Mouse (Mus musculus) CH12.LX (cell line): Measurements from ENCODE around the gene Washc2. TPM values are rescaled to one million over a fixed set of nuclear protein-coding genes. Genes with fewer than 3 reads are reported as not detected.

Experiments used
- DNase-seq: peaks from one replicate; pipeline ENCODE4 v3.0.0-alpha.2; 2013; ENCODE audit errors: extremely low read depth
- H3K27ac ChIP-seq: 2 replicates; pipeline ENCODE4 v1.5.1; 2012; ENCODE audit warnings: low read depth, mild to moderate bottlenecking, control low read depth, moderate library complexity; ENCODE audit not compliant: insufficient read depth
- H3K27me3 ChIP-seq: replicated peaks from 2 replicates; pipeline ENCODE3; 2012; ENCODE audit warnings: inconsistent platforms
- H3K36me3 ChIP-seq, 2 experiments: replicated peaks in 1 of 2; 2 replicates each; pipeline versions ENCODE3 to v1.6.1; 2012; ENCODE audit warnings: inconsistent platforms in 1 of 2, low read length in 1 of 2, mild to moderate bottlenecking in 1 of 2, mixed read lengths in 1 of 2, moderate library complexity in 1 of 2; ENCODE audit not compliant: control insufficient read depth in 1 of 2, insufficient read depth in 1 of 2
- H3K4me1 ChIP-seq, 2 experiments: 2 replicates each; pipeline ENCODE4 v1.6.1; 2012; ENCODE audit warnings: inconsistent platforms in 1 of 2, moderate library complexity in 1 of 2; ENCODE audit not compliant: insufficient read depth in 2 of 2, control insufficient read depth in 1 of 2
- H3K4me2 ChIP-seq: 2 replicates; pipeline ENCODE4 v1.6.1; 2012; ENCODE audit warnings: low read depth, mild to moderate bottlenecking, control low read depth; ENCODE audit not compliant: poor library complexity, insufficient read depth, severe bottlenecking
- H3K4me3 ChIP-seq, 3 experiments: fragments of 150-350 bp in 1 of 3; sonication (generic) in 1 of 3; replicated peaks in 1 of 3; 2 replicates each; pipeline versions ENCODE3 to v1.5.1; 2011 to 2012; ENCODE audit warnings: low read depth in 2 of 3, low read length in 2 of 3, mild to moderate bottlenecking in 2 of 3, moderate library complexity in 2 of 3, control low read depth in 1 of 3, improper control_type of control experiment in 1 of 3, inconsistent platforms in 1 of 3, mixed read lengths in 1 of 3; ENCODE audit not compliant: poor library complexity in 1 of 3
- H3K79me2 ChIP-seq: replicated peaks from 2 replicates; pipeline ENCODE4 v1.6.1; 2012; ENCODE audit warnings: mild to moderate bottlenecking, moderate library complexity; ENCODE audit not compliant: control insufficient read depth, poor library complexity, insufficient read depth, severe bottlenecking; ENCODE audit errors: extremely low read depth
- H3K9ac ChIP-seq: 2 replicates; pipeline ENCODE4 v1.6.1; 2012; ENCODE audit warnings: low read depth, mild to moderate bottlenecking, control low read depth, moderate library complexity; ENCODE audit not compliant: insufficient read depth
- H3K9me3 ChIP-seq: replicated peaks from 2 replicates; pipeline ENCODE3; 2012; ENCODE audit warnings: low read length, inconsistent platforms, mixed read lengths
- BHLHE40 ChIP-seq: IDR thresholded peaks from 2 replicates; pipeline ENCODE4 v1.6.1; 2011; ENCODE audit warnings: mild to moderate bottlenecking, low read depth, low read length, improper control_type of control experiment
- CHD1 ChIP-seq: IDR thresholded peaks from 2 replicates; pipeline ENCODE4 v1.6.1; 2012; ENCODE audit warnings: low read depth, low read length, improper control_type of control experiment, inconsistent platforms
- CHD2 ChIP-seq: IDR thresholded peaks from 2 replicates; pipeline ENCODE4 v1.6.1; 2011; ENCODE audit warnings: low read length, improper control_type of control experiment
- CTCF ChIP-seq, 2 experiments: IDR thresholded peaks in 1 of 2; conservative IDR thresholded peaks in 1 of 2; 2 replicates each; pipeline ENCODE4 v1.5.1; 2011 to 2012; ENCODE audit warnings: low read depth in 2 of 2, low read length in 2 of 2, improper control_type of control experiment in 1 of 2, inconsistent platforms in 1 of 2, mild to moderate bottlenecking in 1 of 2, moderate library complexity in 1 of 2
- E2F4 ChIP-seq: IDR thresholded peaks from 2 replicates; pipeline ENCODE4 v1.6.1; 2011; ENCODE audit warnings: low read depth, low read length, improper control_type of control experiment; ENCODE audit not compliant: insufficient replicate concordance
- ELF1 ChIP-seq: IDR thresholded peaks from 2 replicates; pipeline ENCODE4 v1.6.1; 2014; ENCODE audit warnings: low read depth, mild to moderate bottlenecking, inconsistent platforms, low read length, improper control_type of control experiment
- EP300 ChIP-seq: IDR thresholded peaks from 2 replicates; pipeline ENCODE4 v1.6.1; 2011; ENCODE audit warnings: low read length, improper control_type of control experiment
- ETS1 ChIP-seq: conservative IDR thresholded peaks from 2 replicates; pipeline ENCODE4 v1.6.1; 2012; ENCODE audit warnings: low read depth, mild to moderate bottlenecking, inconsistent platforms, low read length, improper control_type of control experiment, moderate library complexity
- GABPA ChIP-seq: IDR thresholded peaks from 2 replicates; pipeline ENCODE4 v1.6.1; 2012; ENCODE audit warnings: low read depth, low read length, improper control_type of control experiment, inconsistent platforms; ENCODE audit not compliant: insufficient replicate concordance
- HCFC1 ChIP-seq: IDR thresholded peaks from 2 replicates; pipeline ENCODE4 v1.6.1; 2012; ENCODE audit warnings: low read depth, mild to moderate bottlenecking, inconsistent platforms, low read length, improper control_type of control experiment
- IRF4 ChIP-seq: IDR thresholded peaks from 2 replicates; pipeline ENCODE4 v1.6.1; 2014; ENCODE audit warnings: low read depth, mild to moderate bottlenecking, inconsistent platforms, low read length, improper control_type of control experiment
- JUN ChIP-seq: IDR thresholded peaks from 2 replicates; pipeline ENCODE4 v1.6.1; 2011; ENCODE audit warnings: low read depth, mild to moderate bottlenecking, low read length, improper control_type of control experiment, moderate library complexity; ENCODE audit not compliant: insufficient read depth
- JUND ChIP-seq: conservative IDR thresholded peaks from 2 replicates; pipeline ENCODE4 v1.6.1; 2011; ENCODE audit warnings: low read depth, low read length, improper control_type of control experiment
- KAT2A ChIP-seq: IDR thresholded peaks from 2 replicates; pipeline ENCODE4 v1.6.1; 2012; ENCODE audit warnings: low read length, improper control_type of control experiment, inconsistent platforms; ENCODE audit not compliant: insufficient replicate concordance
- MAFK ChIP-seq: IDR thresholded peaks from 2 replicates; pipeline ENCODE4 v1.6.1; 2011; ENCODE audit warnings: low read length, improper control_type of control experiment; ENCODE audit not compliant: insufficient replicate concordance
- MAX ChIP-seq: IDR thresholded peaks from 2 replicates; pipeline ENCODE4 v1.6.1; 2011; ENCODE audit warnings: low read length, improper control_type of control experiment
- MAZ ChIP-seq: IDR thresholded peaks from 2 replicates; pipeline ENCODE4 v1.6.1; 2012; ENCODE audit warnings: low read depth, mild to moderate bottlenecking, inconsistent platforms, low read length, improper control_type of control experiment, moderate library complexity
- MEF2A ChIP-seq: IDR thresholded peaks from 2 replicates; pipeline ENCODE4 v1.6.1; 2014; ENCODE audit warnings: low read depth, mild to moderate bottlenecking, inconsistent platforms, low read length, improper control_type of control experiment, borderline replicate concordance
- MXI1 ChIP-seq: IDR thresholded peaks from 2 replicates; pipeline ENCODE4 v1.6.1; 2011; ENCODE audit warnings: mild to moderate bottlenecking, low read depth, low read length, improper control_type of control experiment
- MYC ChIP-seq: IDR thresholded peaks from 2 replicates; pipeline ENCODE4 v1.6.1; 2011; ENCODE audit warnings: low read depth, mild to moderate bottlenecking, improper control_type of control experiment, low read length
- NELFE ChIP-seq: IDR thresholded peaks from 2 replicates; pipeline ENCODE4 v1.6.1; 2011; ENCODE audit warnings: low read depth, low read length, improper control_type of control experiment
- NRF1 ChIP-seq: IDR thresholded peaks from 2 replicates; pipeline ENCODE4 v1.6.1; 2014; ENCODE audit warnings: low read depth, mild to moderate bottlenecking, inconsistent platforms, low read length, improper control_type of control experiment, moderate library complexity
- PAX5 ChIP-seq: IDR thresholded peaks from 2 replicates; pipeline ENCODE4 v1.6.1; 2012; ENCODE audit warnings: low read length, inconsistent platforms, mixed read lengths
- POLR2A ChIP-seq: IDR thresholded peaks from 2 replicates; pipeline ENCODE4 v1.6.1; 2011; ENCODE audit warnings: low read depth, mild to moderate bottlenecking, improper control_type of control experiment, low read length
- POLR2AphosphoS2 ChIP-seq: IDR thresholded peaks from 2 replicates; pipeline ENCODE4 v1.6.1; 2011; ENCODE audit warnings: low read depth, low read length, improper control_type of control experiment
- RAD21 ChIP-seq: IDR thresholded peaks from 2 replicates; pipeline ENCODE4 v1.6.1; 2011; ENCODE audit warnings: low read depth, mild to moderate bottlenecking, low read length, improper control_type of control experiment, moderate library complexity
- RCOR1 ChIP-seq: conservative IDR thresholded peaks from 2 replicates; pipeline ENCODE4 v1.6.1; 2012; ENCODE audit warnings: low read depth, mild to moderate bottlenecking, inconsistent platforms, low read length, improper control_type of control experiment
- SIN3A ChIP-seq: IDR thresholded peaks from 2 replicates; pipeline ENCODE4 v1.6.1; 2012; ENCODE audit warnings: low read length, improper control_type of control experiment, inconsistent platforms
- SMC3 ChIP-seq: IDR thresholded peaks from 2 replicates; pipeline ENCODE4 v1.6.1; 2011; ENCODE audit warnings: low read depth, low read length, improper control_type of control experiment
- TBP ChIP-seq: conservative IDR thresholded peaks from 2 replicates; pipeline ENCODE4 v1.6.1; 2011; ENCODE audit warnings: low read depth, low read length, improper control_type of control experiment
- TCF12 ChIP-seq: IDR thresholded peaks from 2 replicates; pipeline ENCODE4 v1.6.1; 2014; ENCODE audit warnings: low read depth, mild to moderate bottlenecking, inconsistent platforms, low read length, improper control_type of control experiment
- UBTF ChIP-seq: IDR thresholded peaks from 2 replicates; pipeline ENCODE4 v1.6.1; 2012; ENCODE audit warnings: low read depth, mild to moderate bottlenecking, inconsistent platforms, low read length, improper control_type of control experiment, moderate library complexity
- USF1 ChIP-seq: IDR thresholded peaks from 2 replicates; pipeline ENCODE4 v1.6.1; 2014; ENCODE audit warnings: low read depth, mild to moderate bottlenecking, inconsistent platforms, low read length, improper control_type of control experiment
- USF2 ChIP-seq: conservative IDR thresholded peaks from 2 replicates; pipeline ENCODE4 v1.6.1; 2011; ENCODE audit warnings: low read depth, low read length, improper control_type of control experiment
- ZC3H11A ChIP-seq: IDR thresholded peaks from 2 replicates; pipeline ENCODE4 v1.6.1; 2012; ENCODE audit warnings: low read depth, mild to moderate bottlenecking, inconsistent platforms, low read length, improper control_type of control experiment
- ZKSCAN1 ChIP-seq: IDR thresholded peaks from 2 replicates; pipeline ENCODE4 v1.6.1; 2012; ENCODE audit warnings: low read depth, inconsistent platforms, low read length, improper control_type of control experiment, borderline replicate concordance
- ZMIZ1 ChIP-seq: IDR thresholded peaks from 2 replicates; pipeline ENCODE4 v1.6.1; 2012; ENCODE audit warnings: low read depth, mild to moderate bottlenecking, inconsistent platforms, low read length, improper control_type of control experiment
- dilution Hi-C: fragments of 300-500 bp; cut with MboI; formaldehyde crosslinking; loops from 2 replicates; pipeline ENCODE4 v1.14.3; 2020; ENCODE audit warnings: low sequenced_read_pairs; ENCODE audit not compliant: extremely low pct_unique_long_range_greater_than_20kb, extremely low pct_ligation_motif_present
- in situ Hi-C: fragments of 300-500 bp; cut with MboI; formaldehyde crosslinking; loops from 3 replicates; pipeline ENCODE4 v1.14.3; 2019; ENCODE audit warnings: low sequenced_read_pairs, low pct_ligation_motif_present, low pct_unique_long_range_greater_than_20kb, mixed read lengths
- polyA plus RNA-seq: library from polyadenylated mRNA; unstranded; fragments of >175 nt; gene quantifications from 2 replicates; pipeline ENCODE4 v1.2.1, GENCODE M21; 2012; ENCODE audit warnings: low read depth; ENCODE audit not compliant: insufficient read length
- total RNA-seq, 2 experiments: library from RNA; depleted of rRNA; stranded (reverse); fragments of 300-350 nt in 1 of 2; fragments of >200 nt in 1 of 2; gene quantifications; 2 replicates each; pipeline ENCODE4 v1.2.3; 2012 to 2014

Washc2 gene
- total and polyA plus RNA-seq, 3 experiments = 37.3 to 51.7 (median 37.4) TPM

GRCm38 (mm10) chr6:116193394-116194393, 14.1 kb upstream of the Washc2 start, which contains the start of gene Tmcc1:
Tmcc1 (minus strand) TSS chr6:116193486.
- H3K4me3 ChIP-seq = peak within 1 kb of the TSS; percentile 72 to 84 (median 82)
- dilution Hi-C loops (no loop called here), in situ Hi-C loops (no loop called here)
- peaks cover 0 to 2% of the 10 kb centered on the region in 2 experiments for H3K36me3 ChIP-seq
- peaks cover 0 to 34% of the 10 kb centered on the region in 2 experiments; a peak in 2 of 4 replicates for H3K4me1 ChIP-seq
- no peaks in the 10 kb centered on the region for H3K27me3 ChIP-seq
- H3K4me2 ChIP-seq = peak within 1 kb of the TSS; percentile 77
- H3K9ac ChIP-seq = peak within 1 kb of the TSS; percentile 73
- H3K27ac ChIP-seq = no peak within 1 kb of the TSS
- peaks cover 3% of the 10 kb centered on the region; the same call in 1 of the 2 replicates for H3K79me2 ChIP-seq
- H3K9me3 ChIP-seq = no peaks in the 10 kb centered on the region
- DNase-seq = peak; percentile 90
- TF ChIP-seq RCOR1 = no peak
- TF ChIP-seq JUN = no peak
- TF ChIP-seq MYC = 0 out of 2 replicates have a peak, but pooled peaks have one; percentile 41
- TF ChIP-seq ZMIZ1 = no peak
- peak; percentile 96 for TF ChIP-seq NRF1
- peak; percentile 52 for TF ChIP-seq ELF1
- TF ChIP-seq BHLHE40 = peak; percentile 85
- no peak for TF ChIP-seq IRF4
- peak in 1 of 2 experiments; percentile 57; a peak in 2 of 4 replicates for TF ChIP-seq CTCF (conservative IDR thresholded peaks at IDR 0.05 in 1 of 2, IDR thresholded peaks at IDR 0.05 in 1 of 2; ENCODE audit: low read depth in 2 of 2, low read length in 2 of 2)
- TF ChIP-seq UBTF = no peak; the same call in 1 of the 2 replicates
- peak; percentile 25 for TF ChIP-seq RAD21
- TF ChIP-seq HCFC1 = peak; percentile 25; the same call in 1 of the 2 replicates
- TF ChIP-seq EP300 = 0 out of 2 replicates have a peak, but pooled peaks have one; percentile 2
- no peak for TF ChIP-seq JUND
- no peak for TF ChIP-seq ZKSCAN1
- TF ChIP-seq GABPA = no peak
- no peak for TF ChIP-seq MAZ
- TF ChIP-seq CHD1 = no peak
- peak; percentile 4; the same call in 1 of the 2 replicates for TF ChIP-seq SIN3A
- no peak for TF ChIP-seq SMC3
- TF ChIP-seq POLR2A = peak; percentile 92
- no peak for TF ChIP-seq E2F4
- no peak for TF ChIP-seq PAX5
- peak; percentile 76 for TF ChIP-seq MAX
- no peak for TF ChIP-seq ZC3H11A
- TF ChIP-seq TCF12 = peak; percentile 64
- TF ChIP-seq ETS1 = no peak
- TF ChIP-seq CHD2 = no peak
- peak; percentile 77 for TF ChIP-seq NELFE
- TF ChIP-seq TBP = no peak
- no peak for TF ChIP-seq USF2
- 0 out of 2 replicates have a peak, but pooled peaks have one; percentile 18 for TF ChIP-seq KAT2A
- TF ChIP-seq MEF2A = no peak
- TF ChIP-seq MXI1 = peak; percentile 72; the same call in 1 of the 2 replicates
- peak; percentile 39 for TF ChIP-seq USF1
- no peak for TF ChIP-seq MAFK
- TF ChIP-seq POLR2AphosphoS2 = no peak
